Mouse (Mus musculus) cerebellum, postnatal 25 days (tissue): ENCODE results near the gene Traf4.

Experiments used
- DNase-seq, 2 experiments: peaks; one replicate each; pipeline ENCODE4 v3.0.0; 2021; ENCODE audit warnings: mixed read lengths in 2 of 2

Gene Traf4

DNA sequence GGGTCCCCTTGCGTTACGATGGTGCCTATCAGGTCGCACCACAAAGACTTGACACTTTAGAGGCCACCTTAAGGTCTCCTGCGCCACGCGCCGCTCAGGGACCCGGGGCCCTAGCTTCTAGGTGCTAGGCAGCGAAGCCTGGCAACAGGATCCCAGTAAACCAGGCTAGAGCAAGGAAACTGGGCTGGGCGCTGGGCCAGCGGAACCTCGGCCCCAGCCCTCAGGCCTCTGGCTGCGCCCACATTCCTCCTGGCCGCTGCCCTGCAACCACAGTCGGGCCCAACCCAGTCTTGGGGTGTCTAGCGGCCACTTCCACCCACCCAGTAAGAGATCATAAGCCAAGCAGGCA is 346 bp upstream of the Traf4 start:
- DNase-seq = peak in 1 of 2 experiments; percentile 68

DNA sequence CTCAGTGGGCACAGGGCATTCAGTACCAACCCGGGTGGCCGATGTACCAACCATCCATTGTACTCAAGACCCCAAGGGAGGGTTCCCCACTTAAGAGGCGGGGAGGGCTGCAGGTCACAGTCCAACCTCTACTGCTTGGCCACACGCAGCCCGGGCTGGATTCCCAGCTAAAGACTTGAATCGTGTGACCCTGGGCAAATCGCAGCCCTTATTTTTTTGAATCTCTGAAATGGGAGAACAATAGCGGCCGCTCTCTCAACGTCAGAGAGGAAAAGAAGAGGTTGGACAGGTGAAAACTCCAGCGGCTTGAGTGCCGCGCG is 825 bp downstream of the Traf4 start:
- DNase-seq = no peak

- peak in 1 of 2 experiments; percentile 43 for DNase-seq
Observed at GRCm38 (mm10) chr11:78163681-78164603, 1.4 kb downstream of the Traf4 start.

GRCm38 (mm10) chr11:78163045-78163444 is 2.3 kb downstream of the Traf4 start:
- no peak for DNase-seq

DNA sequence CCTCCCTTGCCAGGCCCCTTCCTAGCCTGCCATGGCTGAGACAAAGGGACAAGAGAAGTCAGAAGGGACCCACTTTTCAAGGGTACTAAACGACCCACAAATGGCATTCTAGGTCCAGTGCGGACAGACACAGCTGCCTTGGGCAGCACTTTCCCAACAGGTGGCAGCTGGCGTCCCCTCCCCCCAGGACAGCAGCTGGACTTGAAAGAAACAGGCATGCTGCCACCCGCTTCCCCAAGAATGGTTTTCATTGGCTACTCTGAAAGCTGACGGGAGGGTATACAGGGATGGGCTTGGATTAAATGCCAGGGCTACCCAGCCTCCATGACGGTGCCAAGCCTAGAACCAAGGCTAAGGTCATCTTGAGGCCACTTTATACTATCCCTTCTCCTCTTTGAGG is 2.9 kb downstream of the Traf4 start:
- peak in 1 of 2 experiments; percentile 44 for DNase-seq

DNA sequence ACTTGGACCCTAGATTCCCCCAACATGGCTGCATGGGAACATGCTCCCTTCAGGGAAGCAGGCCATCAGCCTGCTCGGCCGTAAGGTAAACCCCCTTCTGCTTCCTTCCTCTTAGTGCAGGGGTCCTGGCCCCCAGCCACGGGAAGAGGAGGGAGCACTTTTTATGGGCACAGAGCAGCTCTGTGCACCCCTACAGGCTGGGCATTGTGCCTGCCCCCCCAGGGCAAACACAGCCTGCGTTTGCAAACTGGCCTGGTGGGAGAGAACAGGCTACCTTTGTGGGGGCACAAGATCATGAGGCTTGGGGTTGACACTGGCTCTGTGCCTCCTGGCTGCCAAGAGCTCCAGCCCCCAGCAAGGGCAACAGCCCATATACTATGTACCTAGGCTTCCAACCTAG is 3.4 kb downstream of the Traf4 start:
- DNase-seq = peak in 1 of 2 experiments; percentile 58

DNA sequence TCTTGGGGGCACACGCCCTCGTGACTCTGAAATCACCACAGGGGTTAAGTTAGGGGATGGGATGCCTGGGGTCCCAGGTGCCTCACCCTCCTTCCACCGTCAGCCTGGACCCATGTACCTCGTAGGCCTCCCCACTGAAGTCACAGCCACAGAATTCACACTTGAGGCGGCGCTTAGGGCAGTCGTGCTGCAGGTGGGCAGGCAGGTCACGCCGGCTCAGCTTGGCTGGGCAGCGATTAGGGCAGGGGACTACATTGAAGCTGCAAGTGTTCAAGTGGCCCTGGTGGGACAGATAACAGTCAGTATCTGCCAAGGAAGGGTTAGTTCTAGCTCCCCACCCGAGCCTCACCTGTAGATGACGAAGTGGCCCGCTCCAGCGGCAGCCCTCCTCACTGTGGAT is 4.2 kb downstream of the Traf4 start:
- no peak for DNase-seq

- DNase-seq = no peak
Observed at GRCm38 (mm10) chr11:78160675-78161074, 4.7 kb downstream of the Traf4 start.

- DNase-seq = no peak
Observed at GRCm38 (mm10) chr11:78160171-78160570, 5.2 kb downstream of the Traf4 start.

DNA sequence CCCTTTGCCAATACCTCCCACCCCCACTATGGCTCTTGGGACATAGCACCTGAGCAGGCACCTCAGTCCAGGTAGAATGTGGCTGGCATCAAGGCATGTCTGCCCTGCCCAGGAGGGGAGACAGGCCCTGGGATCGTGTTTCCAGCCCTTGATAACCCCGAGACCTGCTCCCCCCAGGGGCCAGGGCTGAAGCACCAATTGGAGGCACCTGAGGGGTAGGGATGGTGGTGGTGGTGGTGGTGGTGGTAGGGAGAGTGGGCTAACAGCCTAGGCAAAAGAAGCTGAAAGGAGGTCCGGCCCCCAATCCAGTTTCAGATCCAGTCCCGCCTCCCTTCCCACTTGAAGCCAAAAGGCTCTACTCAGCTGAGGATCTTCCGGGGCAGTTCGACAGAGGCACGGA is 5.8 kb downstream of the Traf4 start:
- DNase-seq = no peak

- peak; percentile 74 to 84 for DNase-seq
Observed at GRCm38 (mm10) chr11:78159096-78159495, 6.3 kb downstream of the Traf4 start.

DNA sequence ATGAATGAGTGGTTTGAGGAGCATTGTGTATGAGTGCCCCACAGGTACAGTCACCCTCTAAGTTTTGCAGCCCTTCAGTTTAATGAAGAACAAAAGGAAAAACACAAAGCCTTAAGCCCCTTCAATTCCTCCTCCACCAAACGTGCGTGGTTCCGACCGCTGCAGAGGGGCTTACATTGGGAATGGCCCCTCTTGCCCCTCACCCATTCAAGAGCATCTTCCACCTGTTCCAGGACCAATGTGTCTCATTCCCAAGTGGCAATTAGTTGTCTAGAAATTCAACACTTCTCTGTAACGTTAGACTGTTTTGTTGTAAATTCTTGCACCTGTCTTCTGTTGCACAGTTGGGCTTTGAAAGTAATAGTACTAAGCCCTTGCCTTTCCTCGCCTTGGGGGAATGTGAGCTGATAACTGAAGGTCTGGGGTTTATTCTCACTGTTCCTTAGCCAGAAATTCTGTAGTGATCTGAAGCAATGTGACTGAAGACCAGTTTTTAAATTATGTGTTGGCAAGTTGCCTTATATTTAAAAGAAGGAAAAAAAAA is 9.2 kb downstream of the Traf4 start:
- no peak for DNase-seq

GRCm38 (mm10) chr11:78155674-78156073 is 9.7 kb downstream of the Traf4 start:
- peak in 1 of 2 experiments; percentile 54 for DNase-seq

DNA sequence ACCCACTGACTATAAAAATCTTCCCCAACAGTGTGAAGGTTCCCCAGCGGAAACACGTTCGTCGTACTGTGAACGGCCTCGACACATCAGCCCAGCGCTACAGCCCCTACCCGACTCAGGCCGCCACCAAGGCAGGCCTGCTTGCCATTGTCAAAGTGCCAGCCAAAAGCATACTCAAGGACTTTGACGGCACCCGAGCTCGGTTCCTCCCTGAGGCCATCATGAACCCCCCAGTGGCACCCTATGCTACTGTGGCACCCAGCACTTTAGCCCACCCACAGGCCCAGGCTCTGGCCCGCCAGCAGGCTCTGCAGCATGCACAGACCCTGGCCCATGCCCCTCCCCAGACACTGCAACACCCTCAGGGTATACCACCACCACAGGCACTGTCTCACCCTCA is 11.6 kb downstream of the Traf4 start:
- peak in 1 of 2 experiments; percentile 25 for DNase-seq

GRCm38 (mm10) chr11:78152299-78153231 is 12.8 kb downstream of the Traf4 start:
- peak; percentile 86 to 92 for DNase-seq

DNA sequence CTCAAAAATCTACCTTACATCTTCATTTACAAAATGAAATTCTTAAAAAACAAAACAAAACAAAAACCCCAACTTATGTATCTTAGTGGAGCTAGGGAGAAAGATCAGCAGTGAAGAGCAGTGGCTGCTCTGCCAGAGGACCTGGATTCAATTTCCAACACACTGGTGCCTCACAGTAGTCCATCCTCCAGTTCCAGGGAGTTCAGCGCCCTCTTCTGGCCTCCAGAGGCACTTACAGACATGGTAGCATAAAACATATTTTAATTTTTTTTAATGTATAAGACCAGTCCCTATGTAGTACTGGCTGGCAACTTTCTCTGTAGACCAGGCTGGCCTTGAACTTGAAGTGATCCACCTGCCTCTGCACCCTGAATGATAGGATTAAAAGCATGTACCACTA is 14.2 kb downstream of the Traf4 start:
- peak in 1 of 2 experiments; percentile 41 for DNase-seq

DNA sequence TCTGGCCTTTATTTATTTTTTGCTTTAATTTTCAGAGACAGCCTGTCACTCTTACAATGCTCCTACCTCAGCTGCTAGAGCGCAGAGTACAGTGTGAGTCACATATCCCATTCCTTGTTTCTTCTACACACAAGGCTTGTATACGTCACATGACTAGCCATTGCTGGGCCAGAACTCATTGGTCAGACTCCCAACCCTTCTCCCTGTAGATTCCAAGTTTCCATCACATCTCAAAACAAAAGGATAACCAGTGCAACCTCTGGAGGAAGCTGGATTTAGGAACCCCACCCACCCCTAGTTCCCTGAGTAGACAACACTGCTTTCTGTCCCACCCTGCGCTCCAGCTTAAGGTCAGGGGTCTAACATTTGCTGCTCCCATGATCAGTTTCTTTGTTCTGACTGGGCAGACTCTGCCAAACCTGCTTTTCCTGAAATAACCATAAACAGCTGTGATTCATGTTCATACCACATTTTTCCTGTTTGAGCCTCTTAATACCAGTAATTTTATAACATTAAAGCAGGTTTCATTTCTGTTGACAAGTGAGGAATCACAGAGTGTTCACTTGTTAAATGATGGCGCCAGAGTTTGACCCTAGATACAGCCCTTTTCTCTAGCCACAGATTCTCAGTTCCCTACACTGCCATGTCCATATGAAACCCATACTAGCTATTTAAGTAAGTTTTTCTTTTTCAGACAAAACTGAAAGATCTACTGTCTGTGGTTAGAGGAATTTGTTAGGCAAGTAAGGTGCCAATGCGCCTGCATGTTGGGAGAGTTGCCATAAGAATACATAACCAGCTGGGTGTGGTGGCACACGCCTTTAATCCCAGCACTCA is 18.5 kb downstream of the Traf4 start:
- DNase-seq = no peak

DNA sequence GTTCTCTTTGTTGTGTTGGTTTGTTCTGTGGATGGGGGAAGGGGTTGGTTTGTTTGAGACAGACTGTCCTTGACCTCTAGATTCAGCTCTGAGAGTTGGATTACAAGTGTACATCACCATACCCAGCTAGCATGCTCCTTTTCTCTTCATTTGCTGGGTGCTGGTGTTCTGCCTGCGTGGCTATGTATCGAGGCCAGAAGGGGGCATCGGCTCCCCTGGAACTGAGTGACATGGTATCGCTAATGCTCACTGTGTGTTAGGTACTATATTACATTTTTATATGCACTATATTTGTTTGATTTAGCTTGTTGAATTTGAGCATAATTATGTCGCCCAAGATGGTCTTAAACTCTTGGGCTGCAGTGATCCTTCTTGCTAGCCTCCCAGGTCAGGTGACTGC is 19.2 kb downstream of the Traf4 start:
- DNase-seq = no peak

DNA sequence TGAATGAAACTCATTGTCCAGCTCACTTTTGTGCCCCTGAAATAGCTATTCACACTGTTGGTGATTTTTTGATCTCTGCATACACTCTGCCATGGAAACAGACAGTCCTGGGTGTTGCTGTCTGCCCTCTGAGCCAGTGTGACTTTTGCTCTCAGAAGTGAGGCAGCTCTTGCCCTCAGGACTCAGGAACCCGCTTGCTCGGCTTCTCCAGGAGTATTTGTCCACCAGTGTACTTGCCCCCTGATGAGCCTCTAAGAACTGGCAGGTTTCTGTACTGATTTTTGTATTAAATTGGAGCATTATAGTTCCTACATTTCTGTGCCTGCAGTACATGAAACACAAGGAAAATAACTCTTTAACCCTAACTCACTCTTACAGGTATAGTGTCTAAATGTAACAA is 21.9 kb downstream of the Traf4 start:
- no peak for DNase-seq

- no peak for DNase-seq
Observed at GRCm38 (mm10) chr11:78140665-78141064, 24.7 kb downstream of the Traf4 start.

GRCm38 (mm10) chr11:78138023-78138422 is 27.4 kb downstream of the Traf4 start:
- no peak for DNase-seq

- no peak for DNase-seq
Observed at GRCm38 (mm10) chr11:78137584-78137983, 27.8 kb downstream of the Traf4 start.

DNA sequence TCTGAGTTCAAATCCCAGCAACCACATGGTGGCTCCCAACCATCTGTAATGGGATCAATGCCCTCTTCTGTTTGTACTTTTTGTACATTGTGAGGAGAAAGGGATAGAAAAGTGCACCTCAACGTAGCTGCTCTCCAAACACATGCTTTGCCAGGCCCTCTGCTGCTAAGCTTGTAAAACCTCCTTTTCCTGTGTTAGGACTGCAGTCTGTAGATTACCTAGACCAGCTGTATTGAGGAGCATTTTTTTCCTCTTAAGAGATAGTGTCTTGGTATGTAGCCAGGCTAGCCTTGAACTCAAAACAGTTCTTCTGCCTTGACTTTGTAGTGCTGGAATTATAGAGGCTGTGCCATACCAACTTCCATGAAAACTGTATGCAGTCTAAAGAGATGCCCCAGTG is 29.3 kb downstream of the Traf4 start:
- no peak for DNase-seq
